Mouse (Mus musculus) midbrain, embryonic 11.5 days (tissue): Measurements from ENCODE around the gene Dnmt3b. TPM values are rescaled to one million over a fixed set of nuclear protein-coding genes. Genes with fewer than 3 reads are reported as not detected.

Source experiments
- ATAC-seq: fragments of 200-750 bp; cut with Nextera tagmentation; 2 replicates; pipeline ENCODE4 v1.8.0; 2017; ENCODE audit warnings: moderate TSS enrichment, moderate library complexity; ENCODE audit not compliant: low FRiP score
- DNase-seq: peaks from one replicate; pipeline ENCODE4 v3.0.0; 2015; ENCODE audit warnings: low spot score; ENCODE audit errors: missing footprints
- H3K27ac ChIP-seq: fragments of 300-500 bp; sonication (generic); 2 replicates; pipeline ENCODE4 v1.5.1; 2014; ENCODE audit warnings: low read depth, low read length
- H3K27me3 ChIP-seq: fragments of 300-500 bp; sonication (generic); 2 replicates; pipeline ENCODE4 v1.6.1; 2014; ENCODE audit warnings: mild to moderate bottlenecking, low read length, moderate library complexity, mixed read lengths; ENCODE audit not compliant: control insufficient read depth, insufficient read depth
- H3K36me3 ChIP-seq: fragments of 300-500 bp; sonication (generic); 2 replicates; pipeline ENCODE4 v1.6.1; 2014; ENCODE audit warnings: mild to moderate bottlenecking, low read length, moderate library complexity, mixed read lengths; ENCODE audit not compliant: control insufficient read depth, insufficient read depth
- H3K4me1 ChIP-seq: fragments of 300-500 bp; sonication (generic); 2 replicates; pipeline ENCODE4 v1.6.1; 2014; ENCODE audit warnings: low read length; ENCODE audit not compliant: control insufficient read depth, insufficient read depth
- H3K4me2 ChIP-seq: fragments of 300-500 bp; sonication (generic); 2 replicates; pipeline ENCODE4 v1.6.1; 2014; ENCODE audit warnings: mild to moderate bottlenecking, moderate library complexity
- H3K4me3 ChIP-seq: fragments of 300-500 bp; sonication (generic); 2 replicates; pipeline ENCODE4 v1.5.1; 2014; ENCODE audit warnings: low read depth, low read length
- H3K9ac ChIP-seq: fragments of 300-500 bp; sonication (generic); 2 replicates; pipeline ENCODE4 v1.6.1; 2014; ENCODE audit warnings: low read length
- H3K9me3 ChIP-seq: fragments of 300-500 bp; sonication (generic); 2 replicates; pipeline ENCODE4 v1.6.1; 2016; ENCODE audit warnings: low read length; ENCODE audit not compliant: control insufficient read depth
- WGBS: fragments of 180-500 bp; shearing (Covaris S2); extraction: QIAGEN DNeasy Blood & Tissue Kit; methylation state at CpG from one replicate; pipeline ENCODE4 v1.1.7; 2014; 5-methylcytosine and 5-hydroxymethylcytosine counted together
- polyA plus RNA-seq: library from polyadenylated mRNA; unstranded; fragments of >200 nt; fragmentation: Nextera tagmentation; extraction: Ambion mirVana; gene quantifications from 2 replicates; pipeline ENCODE4 v1.2.1, GENCODE M21; 2014

Gene Dnmt3b
- polyA plus RNA-seq, 1 experiment from 2014 or later, result 12.9 TPM

- DNase-seq (peak; percentile 99), ATAC-seq (peak; percentile 91)
- H3K9ac ChIP-seq, result peak within 1 kb of the TSS; percentile 94
- H3K9me3 ChIP-seq, result no peaks in the 10 kb centered on the region
- H3K4me2 ChIP-seq, result peak within 1 kb of the TSS; percentile 59
- H3K27me3 ChIP-seq, result no peaks in the 10 kb centered on the region
- H3K4me3 ChIP-seq, result peak within 1 kb of the TSS; percentile 92
- peaks cover 7% of the 10 kb centered on the region; the same call in 1 of the 2 replicates for H3K4me1 ChIP-seq
- 4% methylated on average over 53 of the region's 53 CpGs for WGBS
- H3K27ac ChIP-seq, result peak within 1 kb of the TSS; percentile 71
- H3K36me3 ChIP-seq, result no peaks in the 10 kb centered on the region; the same call in 1 of the 2 replicates
Observed at GRCm38 (mm10) chr2:153631976-153632870, 17.0 kb upstream of the Dnmt3b start, which contains the start of gene Commd7. Gene Commd7, minus strand, starts transcription at chr2:153632781.

- H3K4me1 ChIP-seq, result peaks cover 7% of the 10 kb centered on the region; the same call in 1 of the 2 replicates
- H3K36me3 ChIP-seq, result no peaks in the 10 kb centered on the region; the same call in 1 of the 2 replicates
- 34% methylated on average over 2 of the region's 2 CpGs for WGBS
- H3K4me3 ChIP-seq, result peak overlapping the region; percentile 92
- DNase-seq, result peak; percentile 91
- no peaks in the 10 kb centered on the region for H3K27me3 ChIP-seq
- no peak for ATAC-seq
- H3K9me3 ChIP-seq, result no peaks in the 10 kb centered on the region
- peak overlapping the region; percentile 59 for H3K4me2 ChIP-seq
- peak overlapping the region; percentile 71 for H3K27ac ChIP-seq
- H3K9ac ChIP-seq, result peak overlapping the region; percentile 94
Observed at GRCm38 (mm10) chr2:153632871-153633226, 16.4 kb upstream of the Dnmt3b start.

- H3K4me1 ChIP-seq, result peaks cover 7% of the 10 kb centered on the region; the same call in 1 of the 2 replicates
- H3K9ac ChIP-seq, result no peak overlapping the region; the same call in 1 of the 2 replicates
- no peak overlapping the region for H3K4me3 ChIP-seq
- WGBS, result 92% methylated on average over 5 of the region's 5 CpGs
- DNase-seq (no peak), ATAC-seq (no peak)
- no peaks in the 10 kb centered on the region for H3K9me3 ChIP-seq
- no peak overlapping the region for H3K4me2 ChIP-seq
- H3K27ac ChIP-seq, result no peak overlapping the region
- H3K27me3 ChIP-seq, result no peaks in the 10 kb centered on the region
- no peaks in the 10 kb centered on the region; the same call in 1 of the 2 replicates for H3K36me3 ChIP-seq
Observed at GRCm38 (mm10) chr2:153633259-153633658, 16.0 kb upstream of the Dnmt3b start.

GRCm38 (mm10) chr2:153638977-153639680 is 10.1 kb upstream of the Dnmt3b start:
- Histone ChIP-seq H3K27me3 (no peaks in the 10 kb centered on the region), H3K36me3 (no peaks in the 10 kb centered on the region), H3K4me1 (no peaks in the 10 kb centered on the region), H3K4me3 (no peak overlapping the region), H3K9ac (no peak overlapping the region), H3K4me2 (no peak overlapping the region), H3K9me3 (no peaks in the 10 kb centered on the region), H3K27ac (no peak overlapping the region)
- 13% methylated on average over 15 of the region's 15 CpGs for WGBS
- no peak for DNase-seq
- ATAC-seq, result no peak

- Histone ChIP-seq H3K4me3 (no peak overlapping the region), H3K4me2 (no peak overlapping the region), H3K27me3 (no peaks in the 10 kb centered on the region), H3K4me1 (no peaks in the 10 kb centered on the region), H3K27ac (no peak overlapping the region), H3K9me3 (no peaks in the 10 kb centered on the region), H3K9ac (no peak overlapping the region), H3K36me3 (no peaks in the 10 kb centered on the region)
- ATAC-seq (no peak), DNase-seq (no peak)
- WGBS, result 21% methylated on average over 3 of the region's 3 CpGs
Observed at GRCm38 (mm10) chr2:153642496-153642895, 6.8 kb upstream of the Dnmt3b start.

GRCm38 (mm10) chr2:153642999-153643398 is 6.3 kb upstream of the Dnmt3b start:
- WGBS, result 19% methylated on average over 6 of the region's 6 CpGs
- no peak overlapping the region for H3K4me3 ChIP-seq
- H3K27ac ChIP-seq, result no peak overlapping the region
- ATAC-seq (no peak), DNase-seq (no peak)
- no peak overlapping the region for H3K4me2 ChIP-seq
- no peaks in the 10 kb centered on the region for H3K9me3 ChIP-seq
- H3K36me3 ChIP-seq, result no peaks in the 10 kb centered on the region
- no peaks in the 10 kb centered on the region for H3K27me3 ChIP-seq
- no peak overlapping the region for H3K9ac ChIP-seq
- no peaks in the 10 kb centered on the region for H3K4me1 ChIP-seq

GRCm38 (mm10) chr2:153648773-153649297 is 415 bp upstream of the Dnmt3b start:
- H3K27me3 ChIP-seq, result peaks cover 8% of the 10 kb centered on the region
- H3K27ac ChIP-seq, result no peak overlapping the region
- no peak; the same call in 1 of the 2 replicates for ATAC-seq
- H3K36me3 ChIP-seq, result no peaks in the 10 kb centered on the region
- H3K9ac ChIP-seq, result peak overlapping the region; percentile 85
- no peak for DNase-seq
- 13% methylated on average over 14 of the region's 14 CpGs for WGBS
- no peaks in the 10 kb centered on the region for H3K9me3 ChIP-seq
- peak overlapping the region; percentile 95 for H3K4me2 ChIP-seq
- H3K4me3 ChIP-seq, result peak overlapping the region; percentile 87
- peaks cover 22% of the 10 kb centered on the region for H3K4me1 ChIP-seq

GRCm38 (mm10) chr2:153650014-153650687 is 901 bp downstream of the Dnmt3b start:
- ATAC-seq, result peak; percentile 41
- peak; percentile 94 for DNase-seq
- peak overlapping the region; percentile 85 for H3K9ac ChIP-seq
- H3K4me1 ChIP-seq, result peaks cover 22% of the 10 kb centered on the region
- WGBS, result under 1% methylated on average over 28 of the region's 28 CpGs
- H3K9me3 ChIP-seq, result no peaks in the 10 kb centered on the region
- peak overlapping the region; percentile 95 for H3K4me2 ChIP-seq
- no peak overlapping the region for H3K27ac ChIP-seq
- H3K36me3 ChIP-seq, result no peaks in the 10 kb centered on the region
- peaks cover 8% of the 10 kb centered on the region for H3K27me3 ChIP-seq
- H3K4me3 ChIP-seq, result peak overlapping the region; percentile 87
